Mouse (Mus musculus) CH12.LX (cell line): ENCODE data around the gene Zscan25. TPM values are rescaled to one million over a fixed set of nuclear protein-coding genes. Genes with fewer than 3 reads are reported as not detected.

Source experiments
- DNase-seq: peaks from one replicate; pipeline ENCODE4 v3.0.0-alpha.2; 2013; ENCODE audit errors: extremely low read depth
- H3K27ac ChIP-seq: 2 replicates; pipeline ENCODE4 v1.5.1; 2012; ENCODE audit warnings: low read depth, mild to moderate bottlenecking, control low read depth, moderate library complexity; ENCODE audit not compliant: insufficient read depth
- H3K27me3 ChIP-seq: replicated peaks from 2 replicates; pipeline ENCODE3; 2012; ENCODE audit warnings: inconsistent platforms
- H3K36me3 ChIP-seq, 2 experiments: replicated peaks in 1 of 2; 2 replicates each; pipeline versions ENCODE3 to v1.6.1; 2012; ENCODE audit warnings: inconsistent platforms in 1 of 2, low read length in 1 of 2, mild to moderate bottlenecking in 1 of 2, mixed read lengths in 1 of 2, moderate library complexity in 1 of 2; ENCODE audit not compliant: control insufficient read depth in 1 of 2, insufficient read depth in 1 of 2
- H3K4me1 ChIP-seq, 2 experiments: 2 replicates each; pipeline ENCODE4 v1.6.1; 2012; ENCODE audit warnings: inconsistent platforms in 1 of 2, moderate library complexity in 1 of 2; ENCODE audit not compliant: insufficient read depth in 2 of 2, control insufficient read depth in 1 of 2
- H3K4me2 ChIP-seq: 2 replicates; pipeline ENCODE4 v1.6.1; 2012; ENCODE audit warnings: low read depth, mild to moderate bottlenecking, control low read depth; ENCODE audit not compliant: poor library complexity, insufficient read depth, severe bottlenecking
- H3K4me3 ChIP-seq, 3 experiments: fragments of 150-350 bp in 1 of 3; sonication (generic) in 1 of 3; replicated peaks in 1 of 3; 2 replicates each; pipeline versions ENCODE3 to v1.5.1; 2011 to 2012; ENCODE audit warnings: low read depth in 2 of 3, low read length in 2 of 3, mild to moderate bottlenecking in 2 of 3, moderate library complexity in 2 of 3, control low read depth in 1 of 3, improper control_type of control experiment in 1 of 3, inconsistent platforms in 1 of 3, mixed read lengths in 1 of 3; ENCODE audit not compliant: poor library complexity in 1 of 3
- H3K79me2 ChIP-seq: replicated peaks from 2 replicates; pipeline ENCODE4 v1.6.1; 2012; ENCODE audit warnings: mild to moderate bottlenecking, moderate library complexity; ENCODE audit not compliant: control insufficient read depth, poor library complexity, insufficient read depth, severe bottlenecking; ENCODE audit errors: extremely low read depth
- H3K9ac ChIP-seq: 2 replicates; pipeline ENCODE4 v1.6.1; 2012; ENCODE audit warnings: low read depth, mild to moderate bottlenecking, control low read depth, moderate library complexity; ENCODE audit not compliant: insufficient read depth
- H3K9me3 ChIP-seq: replicated peaks from 2 replicates; pipeline ENCODE3; 2012; ENCODE audit warnings: low read length, inconsistent platforms, mixed read lengths
- BHLHE40 ChIP-seq: IDR thresholded peaks from 2 replicates; pipeline ENCODE4 v1.6.1; 2011; ENCODE audit warnings: mild to moderate bottlenecking, low read depth, low read length, improper control_type of control experiment
- CTCF ChIP-seq, 2 experiments: IDR thresholded peaks in 1 of 2; conservative IDR thresholded peaks in 1 of 2; 2 replicates each; pipeline ENCODE4 v1.5.1; 2011 to 2012; ENCODE audit warnings: low read depth in 2 of 2, low read length in 2 of 2, improper control_type of control experiment in 1 of 2, inconsistent platforms in 1 of 2, mild to moderate bottlenecking in 1 of 2, moderate library complexity in 1 of 2
- ELF1 ChIP-seq: IDR thresholded peaks from 2 replicates; pipeline ENCODE4 v1.6.1; 2014; ENCODE audit warnings: low read depth, mild to moderate bottlenecking, inconsistent platforms, low read length, improper control_type of control experiment
- ETS1 ChIP-seq: conservative IDR thresholded peaks from 2 replicates; pipeline ENCODE4 v1.6.1; 2012; ENCODE audit warnings: low read depth, mild to moderate bottlenecking, inconsistent platforms, low read length, improper control_type of control experiment, moderate library complexity
- JUND ChIP-seq: conservative IDR thresholded peaks from 2 replicates; pipeline ENCODE4 v1.6.1; 2011; ENCODE audit warnings: low read depth, low read length, improper control_type of control experiment
- MEF2A ChIP-seq: IDR thresholded peaks from 2 replicates; pipeline ENCODE4 v1.6.1; 2014; ENCODE audit warnings: low read depth, mild to moderate bottlenecking, inconsistent platforms, low read length, improper control_type of control experiment, borderline replicate concordance
- RAD21 ChIP-seq: IDR thresholded peaks from 2 replicates; pipeline ENCODE4 v1.6.1; 2011; ENCODE audit warnings: low read depth, mild to moderate bottlenecking, low read length, improper control_type of control experiment, moderate library complexity
- SIN3A ChIP-seq: IDR thresholded peaks from 2 replicates; pipeline ENCODE4 v1.6.1; 2012; ENCODE audit warnings: low read length, improper control_type of control experiment, inconsistent platforms
- SMC3 ChIP-seq: IDR thresholded peaks from 2 replicates; pipeline ENCODE4 v1.6.1; 2011; ENCODE audit warnings: low read depth, low read length, improper control_type of control experiment
- UBTF ChIP-seq: IDR thresholded peaks from 2 replicates; pipeline ENCODE4 v1.6.1; 2012; ENCODE audit warnings: low read depth, mild to moderate bottlenecking, inconsistent platforms, low read length, improper control_type of control experiment, moderate library complexity
- USF2 ChIP-seq: conservative IDR thresholded peaks from 2 replicates; pipeline ENCODE4 v1.6.1; 2011; ENCODE audit warnings: low read depth, low read length, improper control_type of control experiment
- ZKSCAN1 ChIP-seq: IDR thresholded peaks from 2 replicates; pipeline ENCODE4 v1.6.1; 2012; ENCODE audit warnings: low read depth, inconsistent platforms, low read length, improper control_type of control experiment, borderline replicate concordance
- dilution Hi-C: fragments of 300-500 bp; cut with MboI; formaldehyde crosslinking; loops from 2 replicates; pipeline ENCODE4 v1.14.3; 2020; ENCODE audit warnings: low sequenced_read_pairs; ENCODE audit not compliant: extremely low pct_unique_long_range_greater_than_20kb, extremely low pct_ligation_motif_present
- in situ Hi-C: fragments of 300-500 bp; cut with MboI; formaldehyde crosslinking; loops from 3 replicates; pipeline ENCODE4 v1.14.3; 2019; ENCODE audit warnings: low sequenced_read_pairs, low pct_ligation_motif_present, low pct_unique_long_range_greater_than_20kb, mixed read lengths
- polyA plus RNA-seq: library from polyadenylated mRNA; unstranded; fragments of >175 nt; gene quantifications from 2 replicates; pipeline ENCODE4 v1.2.1, GENCODE M21; 2012; ENCODE audit warnings: low read depth; ENCODE audit not compliant: insufficient read length
- total RNA-seq, 2 experiments: library from RNA; depleted of rRNA; stranded (reverse); fragments of 300-350 nt in 1 of 2; fragments of >200 nt in 1 of 2; gene quantifications; 2 replicates each; pipeline ENCODE4 v1.2.3; 2012 to 2014

Zscan25 gene
- total and polyA plus RNA-seq, 3 experiments = 9.8 to 19.5 (median 13.5) TPM

GRCm38 (mm10) chr5:145231367-145231871 lies 48.9 kb upstream of the Zscan25 start, which contains the start of gene Zfp655 (continued):
- TF ChIP-seq SIN3A (peak; percentile 99), JUND (no peak), ELF1 (peak; percentile 76), ZKSCAN1 (no peak), MEF2A (peak; percentile 76), USF2 (0 out of 2 replicates have a peak, but pooled peaks have one; percentile 11), BHLHE40 (peak; percentile 96), SMC3 (no peak)
- TF ChIP-seq, all 38 proteins: peak for 21

DNA sequence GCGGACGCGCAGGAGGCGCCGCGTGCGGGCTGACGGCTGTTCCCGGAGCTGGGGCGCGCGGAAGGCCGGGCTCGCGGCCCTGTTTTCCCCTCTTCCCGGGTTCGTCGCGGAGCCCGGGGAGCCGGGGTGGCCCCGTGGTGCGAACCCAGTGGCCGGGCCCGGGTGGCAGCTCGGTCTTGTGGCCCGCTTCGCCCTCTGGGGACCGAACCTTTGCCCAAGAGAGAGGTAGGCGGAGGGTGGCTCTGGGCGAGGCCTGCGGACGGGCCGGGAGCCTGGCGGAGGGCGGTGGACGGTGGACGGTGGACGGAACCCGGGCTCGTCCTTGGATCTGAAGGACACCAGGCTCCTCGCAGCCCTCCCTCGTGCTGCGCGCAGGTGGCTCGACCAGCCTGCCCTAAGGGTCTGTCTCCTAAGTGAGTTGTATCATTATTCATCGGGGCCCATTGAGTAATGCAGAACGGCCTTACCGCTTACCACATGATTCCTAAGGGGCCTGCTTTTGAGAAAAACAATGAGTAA lies 48.3 kb upstream of the Zscan25 start:
- peak overlapping the region; percentile 54 for H3K27ac ChIP-seq
- DNase-seq = peak; percentile 17
- H3K9ac ChIP-seq = peak overlapping the region; percentile 99
- peaks cover 32 to 36% of the 10 kb centered on the region in 2 experiments for H3K36me3 ChIP-seq
- no peaks in the 10 kb centered on the region for H3K9me3 ChIP-seq
- dilution Hi-C loops = no loop called here
- in situ Hi-C loops = no loop called here
- H3K4me3 ChIP-seq = peak overlapping the region; percentile 64 to 98 (median 92)
- H3K79me2 ChIP-seq = peaks cover 50% of the 10 kb centered on the region
- peaks cover 0 to 17% of the 10 kb centered on the region in 2 experiments; a peak in 2 of 4 replicates for H3K4me1 ChIP-seq
- no peaks in the 10 kb centered on the region for H3K27me3 ChIP-seq
- TF ChIP-seq UBTF (peak; percentile 61; the same call in 1 of the 2 replicates), CTCF (conservative IDR thresholded peaks at IDR 0.05 in 1 of 2, IDR thresholded peaks at IDR 0.05 in 1 of 2; ENCODE audit: low read depth in 2 of 2, low read length in 2 of 2) (no peak)
- H3K4me2 ChIP-seq = peak overlapping the region; percentile 86

GRCm38 (mm10) chr5:145234636-145235035 lies 45.7 kb upstream of the Zscan25 start:
- dilution Hi-C loops (no loop called here), in situ Hi-C loops (no loop called here)
- Histone ChIP-seq H3K9ac (no peak overlapping the region), H3K4me1 (peaks cover 0 to 17% of the 10 kb centered on the region in 2 experiments; a peak in 2 of 4 replicates), H3K4me2 (no peak overlapping the region), H3K9me3 (no peaks in the 10 kb centered on the region), H3K79me2 (peaks cover 65% of the 10 kb centered on the region), H3K36me3 (peaks cover 45 to 62% of the 10 kb centered on the region in 2 experiments), H3K4me3 (no peak overlapping the region), H3K27me3 (no peaks in the 10 kb centered on the region), H3K27ac (no peak overlapping the region)
- DNase-seq = peak; percentile 64
- TF ChIP-seq SMC3 (peak; percentile 35; the same call in 1 of the 2 replicates), RAD21 (peak; percentile 57), UBTF (no peak), CTCF (conservative IDR thresholded peaks at IDR 0.05 in 1 of 2, IDR thresholded peaks at IDR 0.05 in 1 of 2; ENCODE audit: low read depth in 2 of 2, low read length in 2 of 2) (peak; percentile 57 to 68), ETS1 (no peak)
